In the genomic region with DNA sequence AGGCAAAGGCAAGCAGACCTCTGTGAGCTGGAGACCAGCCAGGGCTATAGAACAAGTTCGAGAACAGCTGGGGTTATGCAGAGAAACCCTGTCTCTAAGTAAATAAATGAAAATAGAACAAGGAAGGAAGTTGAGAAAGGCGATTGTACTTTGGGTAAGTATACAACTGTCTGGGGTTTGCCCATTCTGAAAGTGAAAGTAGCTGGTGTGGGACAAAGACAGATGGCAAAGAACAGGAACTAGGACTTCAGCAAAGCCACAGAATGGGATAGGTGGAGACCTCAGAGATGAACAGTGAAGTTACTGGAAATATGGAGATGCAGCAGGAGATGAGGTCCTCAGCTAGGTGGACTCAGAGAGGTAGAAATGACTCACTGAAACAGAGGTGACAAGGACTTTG, we compare ENCODE assay signal across 10 mouse cellular contexts. TPM values are rescaled to one million over a fixed set of nuclear protein-coding genes. Genes with fewer than 3 reads are reported as not detected.
DNase-seq lines count a peak whose midpoint lies in the region; ATAC-seq and TF ChIP-seq lines count a peak whose summit lies in the region.
"Had no signal": no experiment of that assay in that cellular context is flagged by ENCODE, and none has a peak within 500 bp of the region (broad histone marks: within the 10 kb centered on the region; RNA-seq: fewer than 3 reads in every experiment).

No protein-coding gene starts in this region.

- no peaks in the 10 kb centered on the region for H3K9me3 ChIP-seq in heart, postnatal 0 days (replicated peaks; ENCODE audit: control insufficient read depth, low read length)
- H3K9me3 ChIP-seq in midbrain, embryonic 14.5 days (ENCODE audit: control insufficient read depth, low read length) = no peaks in the 10 kb centered on the region
- H3K9me3 ChIP-seq in hindbrain, embryonic 13.5 days = no peaks in the 10 kb centered on the region
- H3K9me3 ChIP-seq: embryonic facial prominence, embryonic 13.5 days; midbrain, embryonic 12.5 days had no signal

- TF ChIP-seq EP300 in heart, postnatal 0 days (IDR thresholded peaks at IDR 0.05; ENCODE audit: low read depth) = no peak

- ATAC-seq in heart, postnatal 0 days (ENCODE audit: insufficient read depth, low read depth) = no peak
- ATAC-seq in midbrain, embryonic 14.5 days (ENCODE audit: low FRiP score, low TSS enrichment) = no peak
- no peak for ATAC-seq in hindbrain, embryonic 13.5 days (ENCODE audit: low FRiP score)

- H3K27ac ChIP-seq in heart, postnatal 0 days (ENCODE audit: low read depth) = no peak overlapping the region; the same call in 1 of the 2 replicates
- H3K27ac ChIP-seq in midbrain, embryonic 14.5 days (replicated peaks; ENCODE audit: low read depth, low read length) = no peak overlapping the region
- no peak overlapping the region for H3K27ac ChIP-seq in hindbrain, embryonic 13.5 days
- H3K27ac ChIP-seq: embryonic facial prominence, embryonic 13.5 days; midbrain, embryonic 12.5 days had no signal

- H3K27me3 ChIP-seq in heart, postnatal 0 days (ENCODE audit: control insufficient read depth, insufficient read depth, low read length) = no peaks in the 10 kb centered on the region
- H3K27me3 ChIP-seq in midbrain, embryonic 14.5 days (ENCODE audit: control insufficient read depth, insufficient read depth, low read length) = no peaks in the 10 kb centered on the region
- no peaks in the 10 kb centered on the region for H3K27me3 ChIP-seq in hindbrain, embryonic 13.5 days
- H3K27me3 ChIP-seq: embryonic facial prominence, embryonic 13.5 days; midbrain, embryonic 12.5 days had no signal

- H3K36me3 ChIP-seq in heart, postnatal 0 days (replicated peaks; ENCODE audit: control insufficient read depth, insufficient read depth, low read length) = no peaks in the 10 kb centered on the region
- H3K36me3 ChIP-seq in midbrain, embryonic 14.5 days (ENCODE audit: control insufficient read depth, insufficient read depth, low read length) = no peaks in the 10 kb centered on the region
- no peaks in the 10 kb centered on the region for H3K36me3 ChIP-seq in hindbrain, embryonic 13.5 days
- H3K36me3 ChIP-seq: embryonic facial prominence, embryonic 13.5 days; midbrain, embryonic 12.5 days had no signal

- WGBS in heart, postnatal 0 days = 23% methylated on average over 2 of the region's 2 CpGs
- WGBS in midbrain, embryonic 14.5 days = 66% methylated on average over 2 of the region's 2 CpGs
- 59% methylated on average over 2 of the region's 2 CpGs for WGBS in hindbrain, embryonic 13.5 days

- no peak overlapping the region for H3K9ac ChIP-seq in heart, postnatal 0 days (replicated peaks; ENCODE audit: low read depth, low read length)
- no peak overlapping the region for H3K9ac ChIP-seq in midbrain, embryonic 14.5 days (replicated peaks; ENCODE audit: low read length)
- no peak overlapping the region for H3K9ac ChIP-seq in hindbrain, embryonic 13.5 days
- H3K9ac ChIP-seq: embryonic facial prominence, embryonic 13.5 days; midbrain, embryonic 12.5 days had no signal

- peak overlapping the region; percentile 4; the same call in 1 of the 2 replicates for H3K4me2 ChIP-seq in heart, postnatal 0 days (ENCODE audit: low read depth, low read length)
- no peak overlapping the region for H3K4me2 ChIP-seq in midbrain, embryonic 14.5 days (ENCODE audit: low read length)
- H3K4me2 ChIP-seq in hindbrain, embryonic 13.5 days = no peak overlapping the region
- H3K4me2 ChIP-seq: embryonic facial prominence, embryonic 13.5 days; midbrain, embryonic 12.5 days had no signal

- H3K4me1 ChIP-seq in heart, postnatal 0 days (ENCODE audit: control insufficient read depth, insufficient read depth) = no peaks in the 10 kb centered on the region
- no peaks in the 10 kb centered on the region for H3K4me1 ChIP-seq in midbrain, embryonic 14.5 days (ENCODE audit: control insufficient read depth, insufficient read depth, low read length)
- no peaks in the 10 kb centered on the region for H3K4me1 ChIP-seq in hindbrain, embryonic 13.5 days (replicated peaks)
- H3K4me1 ChIP-seq: embryonic facial prominence, embryonic 13.5 days; midbrain, embryonic 12.5 days had no signal

- no peak overlapping the region for H3K4me3 ChIP-seq in heart, postnatal 0 days (ENCODE audit: low read depth, low read length)
- no peak overlapping the region for H3K4me3 ChIP-seq in midbrain, embryonic 14.5 days (replicated peaks; ENCODE audit: low read depth, low read length)
- no peak overlapping the region for H3K4me3 ChIP-seq in hindbrain, embryonic 13.5 days
- H3K4me3 ChIP-seq: embryonic facial prominence, embryonic 13.5 days; midbrain, embryonic 12.5 days had no signal

- no peak for TF ChIP-seq CTCF in heart, postnatal 0 days (IDR thresholded peaks at IDR 0.05; ENCODE audit: low read depth)

- DNase-seq in spleen, adult 18-20 months = peak; percentile 24 to 48
- DNase-seq in spleen, adult 12 weeks (ENCODE audit: low spot score) = no peak
- no peak for DNase-seq in heart, postnatal 0 days (ENCODE audit: low spot score)
- DNase-seq in lung, postnatal 36 days = peak; percentile 74
- DNase-seq in ovary, adult 18-20 months (ENCODE audit: low spot score) = no peak
- no peak for DNase-seq in midbrain, embryonic 14.5 days
- DNase-seq in urinary bladder, adult 2 months (ENCODE audit: low spot score) = no peak

RNA-seq across cellular contexts. Expression of gene Lair1, which starts 19.8 kb away (rescaled TPM):
- total RNA-seq in heart, postnatal 0 days (2014; rRNA removed; ENCODE audit: low replicate concordance) = 1.7 and 3.7 TPM in 2 replicates
- 0.98 and 1.1 TPM in 2 replicates for polyA plus RNA-seq in heart, postnatal 0 days (2015; fragmentation: Nextera tagmentation; extraction: Ambion mirVana)
- polyA plus RNA-seq in midbrain, embryonic 14.5 days (2014; fragmentation: Nextera tagmentation; extraction: Ambion mirVana) = 1.5 and 2.8 TPM in 2 replicates
- 3.5 and 3.6 TPM in 2 replicates for polyA plus RNA-seq in urinary bladder, adult 2 months (2012; rRNA removed)
- polyA plus RNA-seq in hindbrain, embryonic 13.5 days (2015; fragmentation: Nextera tagmentation; extraction: Ambion mirVana) = 2.8 and 4.1 TPM in 2 replicates

RNA-seq across cellular contexts. Expression of gene Ttyh1, which starts 36.4 kb away (rescaled TPM):
- total RNA-seq in heart, postnatal 0 days (2014; rRNA removed; ENCODE audit: low replicate concordance) = 4.2 and 5.0 TPM in 2 replicates
- polyA plus RNA-seq in heart, postnatal 0 days (2015; fragmentation: Nextera tagmentation; extraction: Ambion mirVana) = 0.45 and 1.1 TPM in 2 replicates
- polyA plus RNA-seq in midbrain, embryonic 14.5 days (2014; fragmentation: Nextera tagmentation; extraction: Ambion mirVana) = 104 and 112 TPM in 2 replicates
- polyA plus RNA-seq in urinary bladder, adult 2 months (2012; rRNA removed) = 4.5 and 5.0 TPM in 2 replicates
- polyA plus RNA-seq in hindbrain, embryonic 13.5 days (2015; fragmentation: Nextera tagmentation; extraction: Ambion mirVana) = 132 and 138 TPM in 2 replicates

RNA-seq across cellular contexts. Expression of gene Leng8, which starts 54.0 kb away (rescaled TPM):
- total RNA-seq in heart, postnatal 0 days (2014; rRNA removed; ENCODE audit: low replicate concordance) = 112 and 139 TPM in 2 replicates
- polyA plus RNA-seq in heart, postnatal 0 days (2015; fragmentation: Nextera tagmentation; extraction: Ambion mirVana) = 12.9 and 16.0 TPM in 2 replicates
- polyA plus RNA-seq in midbrain, embryonic 14.5 days (2014; fragmentation: Nextera tagmentation; extraction: Ambion mirVana) = 68.4 and 77.3 TPM in 2 replicates
- polyA plus RNA-seq in urinary bladder, adult 2 months (2012; rRNA removed) = 262 and 275 TPM in 2 replicates
- polyA plus RNA-seq in hindbrain, embryonic 13.5 days (2015; fragmentation: Nextera tagmentation; extraction: Ambion mirVana) = 77.0 and 79.4 TPM in 2 replicates

Comparison
In these comparisons a context has a peak if more than half of its experiments do, and no peak if none do; other contexts are left out.
1. DNase-seq: peak in spleen, adult 18-20 months (2 of 2) and lung, postnatal 36 days (single experiment); none in spleen, adult 12 weeks (single experiment), heart, postnatal 0 days (single experiment), ovary, adult 18-20 months (single experiment), midbrain, embryonic 14.5 days (single experiment) and urinary bladder, adult 2 months (single experiment).
2. RNA of gene Ttyh1, which starts 36.4 kb away (polyA plus RNA-seq): 132 to 138 TPM in hindbrain, embryonic 13.5 days and 104 to 112 TPM in midbrain, embryonic 14.5 days; 4.5 to 5.0 TPM in urinary bladder, adult 2 months and 0.45 to 1.1 TPM in heart, postnatal 0 days; every median in the first group is over 10 times any median in the second.